Mouse (Mus musculus) heart, embryonic 12.5 days (tissue): Measurements from ENCODE around the gene Pnpla7. TPM values are rescaled to one million over a fixed set of nuclear protein-coding genes. Genes with fewer than 3 reads are reported as not detected.

ENCODE experiments used
- ATAC-seq: fragments of 200-750 bp; cut with Nextera tagmentation; 2 replicates; pipeline ENCODE4 v1.8.0; 2017; ENCODE audit warnings: moderate TSS enrichment, moderate library complexity; ENCODE audit not compliant: insufficient number of reproducible peaks, low FRiP score
- H3K27ac ChIP-seq: fragments of 300-500 bp; sonication (generic); 2 replicates; pipeline ENCODE4 v1.5.1; 2016; ENCODE audit warnings: mild to moderate bottlenecking, moderate library complexity; ENCODE audit not compliant: poor library complexity, severe bottlenecking
- H3K27me3 ChIP-seq: fragments of 300-500 bp; sonication (generic); replicated peaks from 2 replicates; pipeline ENCODE4 v1.6.1; 2016; ENCODE audit warnings: mild to moderate bottlenecking, moderate library complexity
- H3K36me3 ChIP-seq: fragments of 300-500 bp; sonication (generic); 2 replicates; pipeline ENCODE4 v1.6.1; 2016; ENCODE audit warnings: mild to moderate bottlenecking, moderate library complexity
- H3K4me1 ChIP-seq: fragments of 300-500 bp; sonication (generic); replicated peaks from 2 replicates; pipeline ENCODE4 v1.6.1; 2016; ENCODE audit warnings: mild to moderate bottlenecking
- H3K4me2 ChIP-seq: fragments of 300-500 bp; sonication (generic); 2 replicates; pipeline ENCODE4 v1.6.1; 2016; ENCODE audit warnings: mild to moderate bottlenecking, moderate library complexity
- H3K4me3 ChIP-seq: fragments of 300-500 bp; sonication (generic); 2 replicates; pipeline ENCODE4 v1.5.1; 2016; ENCODE audit warnings: mild to moderate bottlenecking
- H3K9ac ChIP-seq: fragments of 300-500 bp; sonication (generic); 2 replicates; pipeline ENCODE4 v1.6.1; 2016; ENCODE audit warnings: mild to moderate bottlenecking, moderate library complexity
- H3K9me3 ChIP-seq: fragments of 300-500 bp; sonication (generic); replicated peaks from 2 replicates; pipeline ENCODE4 v1.6.1; 2016; ENCODE audit warnings: mild to moderate bottlenecking, moderate library complexity
- WGBS: fragments of 180-500 bp; shearing (Covaris S2); methylation state at CpG from one replicate; pipeline ENCODE4 v1.1.7; 2016; 5-methylcytosine and 5-hydroxymethylcytosine counted together
- polyA plus RNA-seq: library from polyadenylated mRNA; unstranded; fragments of >200 nt; fragmentation: Nextera tagmentation; extraction: Ambion mirVana; gene quantifications from 2 replicates; pipeline ENCODE4 v1.2.1, GENCODE M21; 2016

The Pnpla7 gene
- polyA plus RNA-seq, 1 experiment from 2014 or later = 9.5 TPM

DNA sequence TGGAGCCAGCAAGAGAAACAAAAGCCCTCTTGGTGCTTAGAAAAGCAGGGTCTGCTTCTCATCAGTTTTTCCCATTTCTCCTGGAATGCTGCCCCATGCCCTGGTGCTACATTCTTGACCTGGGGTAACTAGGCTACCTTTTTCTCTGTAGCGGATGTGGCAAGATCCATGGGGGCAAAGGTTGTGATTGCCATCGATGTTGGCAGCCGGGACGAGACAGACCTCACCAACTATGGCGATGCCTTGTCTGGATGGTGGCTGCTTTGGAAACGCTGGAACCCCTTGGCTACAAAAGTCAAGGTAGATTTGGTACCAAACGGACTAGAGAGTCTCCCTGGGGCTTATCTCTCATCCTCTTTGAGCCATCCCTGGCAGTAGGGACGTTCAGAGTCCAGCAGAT is 75.6 kb downstream of the Pnpla7 start:
- Histone ChIP-seq H3K9ac (no peak overlapping the region), H3K4me2 (no peak overlapping the region), H3K9me3 (no peaks in the 10 kb centered on the region), H3K4me1 (peaks cover 10% of the 10 kb centered on the region), H3K27ac (no peak overlapping the region), H3K4me3 (no peak overlapping the region), H3K36me3 (peaks cover 12% of the 10 kb centered on the region), H3K27me3 (no peaks in the 10 kb centered on the region)
- 84% methylated on average over 8 of the region's 8 CpGs for WGBS
- no peak for ATAC-seq

DNA sequence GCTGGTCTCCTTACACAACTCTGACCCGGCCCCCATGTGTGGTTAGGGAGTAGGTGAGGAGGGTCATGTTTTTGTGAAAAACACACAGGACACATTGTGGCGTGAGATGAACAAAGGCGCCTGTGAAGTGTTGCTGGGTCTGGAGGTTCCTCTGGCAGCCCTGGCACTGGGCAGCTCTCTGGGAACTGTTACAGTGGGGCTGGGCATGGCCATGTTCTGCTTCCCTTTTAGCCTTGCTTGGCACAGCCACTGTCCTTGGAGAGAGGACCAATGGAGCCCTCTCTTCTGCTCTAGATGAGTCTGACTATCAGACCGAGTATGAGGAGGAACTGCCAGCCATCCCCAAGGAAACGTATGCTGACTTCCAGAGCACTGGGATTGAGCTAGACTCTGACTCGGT is 77.3 kb downstream of the Pnpla7 start:
- Histone ChIP-seq H3K27ac (no peak overlapping the region), H3K27me3 (no peaks in the 10 kb centered on the region), H3K4me1 (peaks cover 10% of the 10 kb centered on the region), H3K4me2 (no peak overlapping the region), H3K36me3 (peaks cover 24% of the 10 kb centered on the region), H3K9ac (no peak overlapping the region), H3K4me3 (no peak overlapping the region), H3K9me3 (no peaks in the 10 kb centered on the region)
- ATAC-seq = no peak
- 82% methylated on average over 6 of the region's 6 CpGs for WGBS

DNA sequence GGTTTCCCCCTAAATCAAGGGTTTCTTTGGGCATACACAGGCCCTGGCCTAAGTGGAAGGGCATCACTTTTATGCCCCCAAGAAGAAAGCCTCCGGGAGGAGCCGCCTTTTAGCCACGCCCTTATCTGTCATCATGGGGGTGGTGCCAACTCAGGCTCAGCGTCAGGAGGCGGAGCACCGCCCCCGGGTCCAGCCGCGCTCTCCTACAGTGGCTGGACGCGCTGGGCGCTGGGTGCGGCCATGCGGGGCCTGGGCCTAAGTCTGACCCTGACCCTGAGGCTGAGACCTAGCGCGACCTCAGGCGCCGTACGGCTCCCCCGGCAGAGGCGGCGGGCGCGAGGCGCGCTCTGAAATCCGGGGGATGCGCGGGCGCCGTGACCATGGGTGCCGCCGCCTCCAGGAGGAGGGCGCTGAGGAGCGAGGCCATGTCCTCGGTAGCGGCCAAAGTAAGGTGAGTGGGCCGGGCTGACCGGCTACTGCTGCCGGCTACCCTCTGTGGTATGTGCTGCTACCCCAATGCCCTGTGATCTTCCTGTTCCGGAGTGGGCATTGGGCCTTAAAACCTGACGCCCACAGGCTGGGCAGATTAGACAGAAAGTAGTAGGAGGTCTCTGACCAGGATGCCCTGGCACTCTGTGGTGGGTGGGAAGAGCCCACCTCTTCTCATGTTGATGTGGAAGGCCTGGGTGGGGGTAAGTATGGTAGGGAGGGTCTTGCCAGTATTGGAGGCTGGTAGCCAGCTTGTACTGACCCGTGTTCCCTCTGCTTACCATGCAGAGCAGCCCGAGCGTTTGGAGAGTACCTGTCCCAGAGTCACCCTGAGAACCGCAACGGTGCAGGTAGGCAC is 78.6 kb downstream of the Pnpla7 start, which contains the start of gene Nsmf:
TSS of gene Nsmf (plus strand) at position 135 of the 847 bp plus-strand sequence.
- H3K4me2 ChIP-seq = peak within 1 kb of the TSS; percentile 79
- peak within 1 kb of the TSS; percentile 22; the same call in 1 of the 2 replicates for H3K27ac ChIP-seq
- H3K27me3 ChIP-seq = no peaks in the 10 kb centered on the region
- 5% methylated on average over 47 of the region's 47 CpGs for WGBS
- H3K9me3 ChIP-seq = no peaks in the 10 kb centered on the region
- ATAC-seq = peak; percentile 90
- H3K4me3 ChIP-seq = peak within 1 kb of the TSS; percentile 83
- peak within 1 kb of the TSS; percentile 81 for H3K9ac ChIP-seq
- H3K4me1 ChIP-seq = peaks cover 10% of the 10 kb centered on the region
- H3K36me3 ChIP-seq = peaks cover 35% of the 10 kb centered on the region

DNA sequence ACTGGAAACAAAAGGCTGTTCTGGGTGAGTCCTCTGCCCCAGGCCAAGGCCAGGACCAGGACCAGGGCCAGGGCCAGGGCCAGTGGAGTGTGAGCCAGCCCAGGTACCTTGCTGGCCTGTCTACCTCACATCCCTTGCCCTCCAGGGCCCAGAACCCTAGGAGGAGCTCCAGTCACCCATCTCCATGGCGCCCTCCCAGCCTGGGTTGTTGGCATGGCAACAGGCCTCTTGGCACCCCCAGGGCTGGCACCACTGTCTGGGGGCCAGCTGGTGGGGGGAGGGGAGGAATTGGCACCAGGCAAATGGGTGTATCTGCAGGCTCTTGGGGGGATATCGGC is 79.2 kb downstream of the Pnpla7 start:
- ATAC-seq = no peak
- H3K4me2 ChIP-seq = peak overlapping the region; percentile 79
- no peaks in the 10 kb centered on the region for H3K9me3 ChIP-seq
- WGBS = 56% methylated on average over 2 of the region's 2 CpGs
- no peak overlapping the region for H3K27ac ChIP-seq
- peak overlapping the region; percentile 81 for H3K9ac ChIP-seq
- peak overlapping the region; percentile 83 for H3K4me3 ChIP-seq
- peaks cover 41% of the 10 kb centered on the region for H3K36me3 ChIP-seq
- H3K4me1 ChIP-seq = peaks cover 10% of the 10 kb centered on the region
- no peaks in the 10 kb centered on the region for H3K27me3 ChIP-seq

- 88% methylated on average over 21 of the region's 21 CpGs for WGBS
- H3K9me3 ChIP-seq = no peaks in the 10 kb centered on the region
- peak overlapping the region; percentile 79 for H3K4me2 ChIP-seq
- no peaks in the 10 kb centered on the region for H3K27me3 ChIP-seq
- ATAC-seq = no peak
- H3K9ac ChIP-seq = peak overlapping the region; percentile 81
- H3K4me3 ChIP-seq = no peak overlapping the region; the same call in 1 of the 2 replicates
- H3K4me1 ChIP-seq = peaks cover 10% of the 10 kb centered on the region
- H3K27ac ChIP-seq = no peak overlapping the region
- H3K36me3 ChIP-seq = peaks cover 46% of the 10 kb centered on the region
Measured at GRCm38 (mm10) chr2:25055409-25056155, 79.7 kb downstream of the Pnpla7 start.

DNA sequence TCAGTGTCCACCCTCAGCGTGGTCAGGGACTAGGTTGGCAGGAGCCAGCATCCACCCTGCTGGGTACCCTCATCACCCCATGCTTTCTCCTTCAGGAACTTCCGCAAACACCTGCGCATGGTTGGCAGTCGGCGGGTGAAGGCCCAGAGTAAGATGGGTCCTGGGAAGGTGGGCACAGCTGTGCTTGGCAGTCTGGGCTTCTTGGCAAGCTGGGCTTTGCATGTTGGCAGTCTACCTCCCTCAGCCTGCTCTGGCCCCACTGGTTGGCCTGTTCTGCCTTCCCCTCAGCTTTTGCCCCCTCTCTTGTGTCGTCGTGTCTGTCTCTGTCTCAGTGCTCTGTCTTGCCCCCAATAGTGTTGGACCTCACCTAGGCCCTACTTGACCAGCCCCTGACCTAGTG is 83.1 kb downstream of the Pnpla7 start:
- 92% methylated on average over 7 of the region's 7 CpGs for WGBS
- Histone ChIP-seq H3K9me3 (no peaks in the 10 kb centered on the region), H3K36me3 (peaks cover 63% of the 10 kb centered on the region), H3K27ac (no peak overlapping the region), H3K4me3 (no peak overlapping the region), H3K27me3 (no peaks in the 10 kb centered on the region), H3K4me2 (no peak overlapping the region), H3K9ac (no peak overlapping the region), H3K4me1 (peaks cover 10% of the 10 kb centered on the region)
- no peak for ATAC-seq

GRCm38 (mm10) chr2:25063523-25063922 is 87.7 kb downstream of the Pnpla7 start:
- 88% methylated on average over 5 of the region's 5 CpGs for WGBS
- ATAC-seq = no peak
- no peaks in the 10 kb centered on the region for H3K27me3 ChIP-seq
- H3K36me3 ChIP-seq = peaks cover 41% of the 10 kb centered on the region
- H3K4me2 ChIP-seq = no peak overlapping the region
- H3K4me3 ChIP-seq = no peak overlapping the region
- no peaks in the 10 kb centered on the region for H3K4me1 ChIP-seq
- H3K9ac ChIP-seq = no peak overlapping the region
- no peaks in the 10 kb centered on the region for H3K9me3 ChIP-seq
- H3K27ac ChIP-seq = no peak overlapping the region

DNA sequence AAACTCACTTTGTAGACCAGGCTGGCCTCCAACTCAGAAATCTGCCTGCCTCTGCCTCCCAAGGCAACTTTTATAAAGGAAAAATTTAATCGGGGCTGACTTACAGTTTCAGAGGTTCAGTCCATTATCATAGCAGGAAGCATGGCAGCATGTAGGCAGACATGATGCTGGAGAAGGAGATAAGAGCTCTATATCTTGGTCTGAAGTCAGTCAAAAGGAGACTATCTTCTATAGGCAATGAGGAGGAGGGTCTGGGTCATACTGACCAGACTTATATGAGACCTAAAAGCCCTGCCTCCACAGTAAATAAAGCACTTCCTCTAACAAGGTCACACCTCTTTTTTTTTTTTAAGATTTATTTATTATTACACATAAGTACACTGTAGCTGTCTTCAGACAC is 88.5 kb downstream of the Pnpla7 start:
- no peak overlapping the region for H3K27ac ChIP-seq
- H3K36me3 ChIP-seq = peaks cover 35% of the 10 kb centered on the region
- H3K9me3 ChIP-seq = no peaks in the 10 kb centered on the region
- no peaks in the 10 kb centered on the region for H3K27me3 ChIP-seq
- ATAC-seq = no peak
- no peak overlapping the region for H3K4me3 ChIP-seq
- H3K4me1 ChIP-seq = no peaks in the 10 kb centered on the region
- WGBS = 76% methylated on average over 1 of the region's 1 CpGs
- H3K4me2 ChIP-seq = no peak overlapping the region
- no peak overlapping the region for H3K9ac ChIP-seq

- H3K9me3 ChIP-seq = no peaks in the 10 kb centered on the region
- no peaks in the 10 kb centered on the region for H3K27me3 ChIP-seq
- no peaks in the 10 kb centered on the region for H3K4me1 ChIP-seq
- ATAC-seq = no peak
- H3K9ac ChIP-seq = no peak overlapping the region
- no peak overlapping the region for H3K4me3 ChIP-seq
- no peak overlapping the region for H3K27ac ChIP-seq
- H3K36me3 ChIP-seq = peaks cover 22% of the 10 kb centered on the region
- no peak overlapping the region for H3K4me2 ChIP-seq
Measured at GRCm38 (mm10) chr2:25065537-25065936, 89.7 kb downstream of the Pnpla7 start.

GRCm38 (mm10) chr2:25066552-25066951 is 90.7 kb downstream of the Pnpla7 start:
- no peak overlapping the region for H3K9ac ChIP-seq
- no peaks in the 10 kb centered on the region for H3K9me3 ChIP-seq
- H3K27ac ChIP-seq = no peak overlapping the region
- 77% methylated on average over 4 of the region's 4 CpGs for WGBS
- H3K36me3 ChIP-seq = peaks cover 12% of the 10 kb centered on the region
- no peak overlapping the region for H3K4me2 ChIP-seq
- H3K27me3 ChIP-seq = no peaks in the 10 kb centered on the region
- no peaks in the 10 kb centered on the region for H3K4me1 ChIP-seq
- no peak for ATAC-seq
- no peak overlapping the region for H3K4me3 ChIP-seq

DNA sequence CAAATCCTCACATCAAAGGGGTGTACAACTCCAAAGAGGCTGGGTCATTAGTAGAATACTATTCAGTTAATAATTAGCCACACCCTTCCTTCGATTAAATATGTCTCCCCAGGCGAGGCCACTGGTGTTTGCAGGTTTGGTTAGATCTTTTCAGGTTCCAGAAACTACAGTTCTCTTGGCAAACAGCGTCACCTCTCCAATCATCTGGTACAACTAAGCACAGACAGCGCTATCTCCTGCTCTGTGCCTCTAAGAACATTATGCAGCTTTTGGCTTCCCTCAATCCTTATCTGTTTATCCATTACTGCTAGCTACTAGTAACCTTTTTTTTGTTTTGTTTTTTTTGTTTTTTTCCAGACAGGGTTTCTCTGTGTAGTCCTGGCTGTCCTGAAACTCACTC is 93.7 kb downstream of the Pnpla7 start:
- WGBS = 77% methylated on average over 4 of the region's 4 CpGs
- no peaks in the 10 kb centered on the region for H3K27me3 ChIP-seq
- no peaks in the 10 kb centered on the region for H3K36me3 ChIP-seq
- no peaks in the 10 kb centered on the region for H3K4me1 ChIP-seq
- no peak overlapping the region for H3K4me2 ChIP-seq
- ATAC-seq = no peak
- no peak overlapping the region for H3K27ac ChIP-seq
- H3K9ac ChIP-seq = no peak overlapping the region
- no peaks in the 10 kb centered on the region for H3K9me3 ChIP-seq
- no peak overlapping the region for H3K4me3 ChIP-seq
